Mouse (Mus musculus) splenic B cell, adult 2 months (primary cell): ENCODE results near the gene Snupn.
"Not testable (repeated sequence)": the region's sequence is repeated elsewhere in the genome, so short reads cannot be mapped to it uniquely, and the experiment has no call there.

Experiments used
- DNase-seq: peaks from one replicate; pipeline ENCODE4 v3.0.0-alpha.2; 2011; ENCODE audit warnings: low read depth, low spot score
- H3K27me3 ChIP-seq: 2 replicates; pipeline ENCODE4 v1.6.1; 2012; ENCODE audit warnings: mild to moderate bottlenecking, low read length, moderate library complexity, mixed read lengths; ENCODE audit not compliant: control insufficient read depth, poor library complexity, insufficient read depth, severe bottlenecking
- H3K36me3 ChIP-seq: 2 replicates; pipeline ENCODE4 v1.6.1; 2012; ENCODE audit warnings: mild to moderate bottlenecking, low read length, moderate library complexity, mixed read lengths; ENCODE audit not compliant: control insufficient read depth, poor library complexity, insufficient read depth, severe bottlenecking

The Snupn gene

GRCm38 (mm10) chr9:56956966-56957675 lies 6.4 kb downstream of the Snupn start:
- no peaks in the 10 kb centered on the region for H3K27me3 ChIP-seq
- H3K36me3 ChIP-seq, result no peaks in the 10 kb centered on the region
- no peak for DNase-seq

- DNase-seq, result no peak
Observed at GRCm38 (mm10) chr9:56958689-56959088, 8.0 kb downstream of the Snupn start.

GRCm38 (mm10) chr9:56961591-56961990 lies 10.9 kb downstream of the Snupn start:
- Histone ChIP-seq H3K27me3 (no peaks in the 10 kb centered on the region), H3K36me3 (no peaks in the 10 kb centered on the region)
- DNase-seq, result no peak

More at GRCm38 (mm10) chr9:56958689-56959088, 8.0 kb downstream of the Snupn start:
- no peaks in the 10 kb centered on the region for H3K27me3 ChIP-seq
- no peaks in the 10 kb centered on the region for H3K36me3 ChIP-seq

GRCm38 (mm10) chr9:56970158-56970557 lies 19.5 kb downstream of the Snupn start:
- Histone ChIP-seq H3K27me3 (no peaks in the 10 kb centered on the region), H3K36me3 (no peaks in the 10 kb centered on the region)
- DNase-seq, result no peak

GRCm38 (mm10) chr9:56973960-56974524 lies 23.4 kb downstream of the Snupn start:
- no peak for DNase-seq
- H3K27me3 ChIP-seq, result no peaks in the 10 kb centered on the region
- H3K36me3 ChIP-seq, result no peaks in the 10 kb centered on the region

- no peaks in the 10 kb centered on the region for H3K27me3 ChIP-seq
- H3K36me3 ChIP-seq, result no peaks in the 10 kb centered on the region
- DNase-seq, result peak; percentile 24
Observed at GRCm38 (mm10) chr9:56975199-56975598, 24.5 kb downstream of the Snupn start.

GRCm38 (mm10) chr9:56980186-56980585 lies 29.5 kb downstream of the Snupn start:
- H3K36me3 ChIP-seq, result peaks cover 2% of the 10 kb centered on the region; the same call in 1 of the 2 replicates
- no peak for DNase-seq
- H3K27me3 ChIP-seq, result no peaks in the 10 kb centered on the region

GRCm38 (mm10) chr9:56981502-56981901 lies 30.8 kb downstream of the Snupn start:
- no peak for DNase-seq
- Histone ChIP-seq H3K27me3 (no peaks in the 10 kb centered on the region), H3K36me3 (peaks cover 2% of the 10 kb centered on the region; the same call in 1 of the 2 replicates)

- no peaks in the 10 kb centered on the region for H3K27me3 ChIP-seq
- peak; percentile 78 for DNase-seq
- H3K36me3 ChIP-seq, result no peaks in the 10 kb centered on the region
Observed at GRCm38 (mm10) chr9:56994286-56995197, 43.9 kb downstream of the Snupn start, which contains the start of gene Ptpn9. Gene Ptpn9, plus strand, starts transcription at chr9:56994923.

GRCm38 (mm10) chr9:56995198-56996027 lies 44.7 kb downstream of the Snupn start:
- no peaks in the 10 kb centered on the region for H3K36me3 ChIP-seq
- H3K27me3 ChIP-seq, result no peaks in the 10 kb centered on the region
- DNase-seq, result peak; percentile 46

- no peak for DNase-seq
- Histone ChIP-seq H3K36me3 (no peaks in the 10 kb centered on the region), H3K27me3 (no peaks in the 10 kb centered on the region)
Observed at GRCm38 (mm10) chr9:56996028-56996346, 45.3 kb downstream of the Snupn start.

GRCm38 (mm10) chr9:56997206-56997605 lies 46.5 kb downstream of the Snupn start:
- not testable (repeated sequence) for H3K27me3 ChIP-seq, H3K36me3 ChIP-seq, DNase-seq

- Histone ChIP-seq H3K27me3 (no peaks in the 10 kb centered on the region), H3K36me3 (no peaks in the 10 kb centered on the region)
- no peak for DNase-seq
Observed at GRCm38 (mm10) chr9:57003011-57003410, 52.3 kb downstream of the Snupn start.

GRCm38 (mm10) chr9:57012393-57012792 lies 61.7 kb downstream of the Snupn start:
- no peaks in the 10 kb centered on the region for H3K27me3 ChIP-seq

More at GRCm38 (mm10) chr9:57012393-57012792, 61.7 kb downstream of the Snupn start:
- no peak for DNase-seq
- 0 out of 2 replicates have a peak, but pooled peaks cover 2% of the 10 kb centered on the region for H3K36me3 ChIP-seq
